ENCODE assay signal across 8 mouse cellular contexts in the genomic region with DNA sequence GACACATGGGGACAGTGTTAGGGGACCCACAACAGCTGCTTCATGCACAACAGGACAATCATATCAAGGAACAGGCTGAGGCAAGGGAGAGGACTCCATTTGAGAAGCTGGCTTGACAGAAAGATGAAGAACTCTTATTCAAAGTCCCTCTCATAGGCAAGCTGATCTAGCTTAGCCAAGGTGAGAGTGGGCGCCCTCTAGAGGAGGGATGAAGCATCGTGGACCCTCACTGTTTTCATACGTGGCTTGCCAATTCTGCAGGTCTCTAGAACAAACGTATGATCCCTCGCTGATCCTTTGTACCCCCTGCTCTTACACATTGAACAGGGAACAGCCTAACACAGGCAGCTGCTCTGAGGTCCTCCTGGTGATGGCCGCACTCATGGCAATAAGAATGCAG. TPM values are rescaled to one million over a fixed set of nuclear protein-coding genes. Genes with fewer than 3 reads are reported as not detected.
DNase-seq lines count a peak whose midpoint lies in the region; ATAC-seq and TF ChIP-seq lines count a peak whose summit lies in the region.
"Had no signal": no experiment of that assay in that cellular context is flagged by ENCODE, and none has a peak within 500 bp of the region (broad histone marks: within the 10 kb centered on the region; RNA-seq: fewer than 3 reads in every experiment).

No protein-coding gene starts in this region.

- TF ChIP-seq POLR2A in spleen, adult 2 months (IDR thresholded peaks at IDR 0.05; ENCODE audit: low read depth, low read length) = no peak

- H3K9me3 ChIP-seq in midbrain, embryonic 11.5 days (ENCODE audit: control insufficient read depth, low read length) = no peaks in the 10 kb centered on the region
- H3K9me3 ChIP-seq in midbrain, embryonic 16.5 days (replicated peaks; ENCODE audit: control insufficient read depth, low read length, poor library complexity, severe bottlenecking) = no peaks in the 10 kb centered on the region
- no peaks in the 10 kb centered on the region; the same call in 1 of the 2 replicates for H3K9me3 ChIP-seq in lung, embryonic 16.5 days (ENCODE audit: control insufficient read depth, low read length)
- H3K9me3 ChIP-seq: hindbrain, embryonic 15.5 days had no signal

- DNase-seq in midbrain, embryonic 11.5 days (ENCODE audit: low spot score, missing footprints) = peak; percentile 93
- DNase-seq in ZHBTc4 (ENCODE audit: low read depth, low spot score) = peak; percentile 86
- DNase-seq in cerebellum, adult 9-10 months = peak; percentile 68
- peak; percentile 25 to 51 for DNase-seq in spleen, adult 2 months (ENCODE audit: low read depth in 1 of 2, low spot score in 2 of 2)

- WGBS in midbrain, embryonic 11.5 days = 15% methylated on average over 6 of the region's 6 CpGs
- 17% methylated on average over 6 of the region's 6 CpGs for WGBS in midbrain, embryonic 16.5 days
- 16% methylated on average over 6 of the region's 6 CpGs for WGBS in lung, embryonic 16.5 days
- 13% methylated on average over 6 of the region's 6 CpGs for WGBS in spleen, adult 2 months

- H3K4me1 ChIP-seq in midbrain, embryonic 11.5 days (ENCODE audit: control insufficient read depth, insufficient read depth, low read length) = peaks cover 4% of the 10 kb centered on the region; the same call in 1 of the 2 replicates
- peaks cover 7% of the 10 kb centered on the region for H3K4me1 ChIP-seq in midbrain, embryonic 16.5 days (ENCODE audit: control insufficient read depth, insufficient read depth, low read length)
- peaks cover 7% of the 10 kb centered on the region; the same call in 1 of the 2 replicates for H3K4me1 ChIP-seq in lung, embryonic 16.5 days (replicated peaks; ENCODE audit: control insufficient read depth, insufficient read depth, low read length)
- H3K4me1 ChIP-seq in spleen, adult 2 months (ENCODE audit: control insufficient read depth, insufficient read depth, insufficient read length) = no peaks in the 10 kb centered on the region

- peak; percentile 72; the same call in 1 of the 2 replicates for TF ChIP-seq CTCF in spleen, adult 2 months (IDR thresholded peaks at IDR 0.05; ENCODE audit: extremely low read depth, insufficient read depth, insufficient read length, insufficient replicate concordance)

- no peak overlapping the region for H3K4me3 ChIP-seq in midbrain, embryonic 11.5 days (ENCODE audit: low read depth, low read length)
- H3K4me3 ChIP-seq in midbrain, embryonic 16.5 days (ENCODE audit: low read depth, low read length) = no peak overlapping the region
- H3K4me3 ChIP-seq in lung, embryonic 16.5 days (ENCODE audit: low read length) = no peak overlapping the region
- H3K4me3 ChIP-seq in spleen, adult 2 months (ENCODE audit: extremely low read depth, insufficient read depth, insufficient read length) = no peak overlapping the region
- H3K4me3 ChIP-seq: hindbrain, embryonic 15.5 days had no signal

- H3K27me3 ChIP-seq in midbrain, embryonic 11.5 days (ENCODE audit: control insufficient read depth, insufficient read depth, low read length) = no peaks in the 10 kb centered on the region; the same call in 1 of the 2 replicates
- H3K27me3 ChIP-seq in midbrain, embryonic 16.5 days (ENCODE audit: control insufficient read depth, insufficient read depth, low read depth, low read length) = no peaks in the 10 kb centered on the region
- H3K27me3 ChIP-seq in lung, embryonic 16.5 days (ENCODE audit: control insufficient read depth, insufficient read depth, low read depth, low read length) = no peaks in the 10 kb centered on the region
- H3K27me3 ChIP-seq in spleen, adult 2 months (ENCODE audit: control insufficient read depth, insufficient read depth, low read length) = no peaks in the 10 kb centered on the region

- H3K27ac ChIP-seq in midbrain, embryonic 11.5 days (ENCODE audit: low read depth, low read length) = no peak overlapping the region
- H3K27ac ChIP-seq in midbrain, embryonic 16.5 days (ENCODE audit: low read length) = no peak overlapping the region
- H3K27ac ChIP-seq in lung, embryonic 16.5 days (ENCODE audit: low read length) = no peak overlapping the region
- no peak overlapping the region for H3K27ac ChIP-seq in spleen, adult 2 months (ENCODE audit: insufficient read depth, low read length)
- H3K27ac ChIP-seq: hindbrain, embryonic 15.5 days had no signal

- no peak overlapping the region for H3K4me2 ChIP-seq in midbrain, embryonic 11.5 days
- no peak overlapping the region for H3K4me2 ChIP-seq in midbrain, embryonic 16.5 days (ENCODE audit: low read length)
- H3K4me2 ChIP-seq in lung, embryonic 16.5 days (ENCODE audit: low read depth, low read length) = no peak overlapping the region
- H3K4me2 ChIP-seq: hindbrain, embryonic 15.5 days had no signal

- H3K36me3 ChIP-seq in midbrain, embryonic 11.5 days (ENCODE audit: control insufficient read depth, insufficient read depth, low read length) = no peaks in the 10 kb centered on the region
- H3K36me3 ChIP-seq in midbrain, embryonic 16.5 days (ENCODE audit: control insufficient read depth, insufficient read depth, low read length) = no peaks in the 10 kb centered on the region
- H3K36me3 ChIP-seq in lung, embryonic 16.5 days (ENCODE audit: control insufficient read depth, insufficient read depth, low read length) = no peaks in the 10 kb centered on the region
- H3K36me3 ChIP-seq in spleen, adult 2 months (ENCODE audit: control insufficient read depth, insufficient read depth, low read length) = no peaks in the 10 kb centered on the region
- H3K36me3 ChIP-seq: hindbrain, embryonic 15.5 days had no signal

- H3K9ac ChIP-seq in midbrain, embryonic 11.5 days (ENCODE audit: low read length) = no peak overlapping the region
- no peak overlapping the region for H3K9ac ChIP-seq in midbrain, embryonic 16.5 days (ENCODE audit: low read depth, low read length)
- H3K9ac ChIP-seq in lung, embryonic 16.5 days (ENCODE audit: low read length) = no peak overlapping the region
- H3K9ac ChIP-seq: hindbrain, embryonic 15.5 days had no signal

- no peak for ATAC-seq in midbrain, embryonic 11.5 days (ENCODE audit: low FRiP score)
- ATAC-seq in midbrain, embryonic 16.5 days = no peak
- peak; percentile 54 to 85; a peak in 2 of 4 replicates for ATAC-seq in hematopoietic stem cell, adult 5-6 weeks (replicated peaks in 1 of 2; ENCODE audit: insufficient read depth in 1 of 2, low FRiP score in 2 of 2, low TSS enrichment in 1 of 2, low read depth in 1 of 2, poor library complexity in 2 of 2, severe bottlenecking in 2 of 2)
- ATAC-seq in lung, embryonic 16.5 days (ENCODE audit: low read depth) = peak; percentile 20; the same call in 1 of the 2 replicates

RNA-seq across cellular contexts. Expression of a gene that starts 7.6 kb away (rescaled TPM):
- polyA plus RNA-seq in midbrain, embryonic 11.5 days (2014; fragmentation: Nextera tagmentation; extraction: Ambion mirVana) = 1.7 and 2.1 TPM in 2 replicates
- 9.8 and 12.5 TPM in 2 replicates for polyA plus RNA-seq in midbrain, embryonic 16.5 days (2015; fragmentation: Nextera tagmentation; extraction: Ambion mirVana)
- 0.05 TPM in 1 of 2 replicates, not detected in the other for total RNA-seq in hematopoietic stem cell, adult 5-6 weeks (2017)
- 2.5 and 2.6 TPM in 2 replicates for polyA plus RNA-seq in lung, embryonic 16.5 days (2015; fragmentation: Nextera tagmentation; extraction: Ambion mirVana)
- 0.05 TPM in 2 replicates for polyA plus RNA-seq in spleen, adult 2 months (2012; rRNA removed)

Comparison
In these comparisons a context has a peak if more than half of its experiments do, and no peak if none do; other contexts are left out.
1. ATAC-seq: peak in hematopoietic stem cell, adult 5-6 weeks (2 of 2) and lung, embryonic 16.5 days (single experiment); none in midbrain, embryonic 11.5 days (single experiment) and midbrain, embryonic 16.5 days (single experiment).
2. DNase-seq: peak in every context shown above with its lines; median percentile 93 in midbrain, embryonic 11.5 days; 86 in ZHBTc4; 68 in cerebellum, adult 9-10 months; 38 in spleen, adult 2 months.